Mouse (Mus musculus) kidney, postnatal 14 days (tissue): ENCODE measurements around the gene Olfr103.

Experiments
- DNase-seq: peaks from one replicate; pipeline ENCODE4 v3.0.0; 2022; ENCODE audit warnings: mixed read lengths

Olfr103 gene

GRCm38 (mm10) chr17:37339598-37339997, at the start of gene Olfr103:
Gene Olfr103, minus strand, starts transcription at chr17:37339698.
- no peak for DNase-seq

- DNase-seq: no peak
Measured at GRCm38 (mm10) chr17:37378733-37379132, 39.2 kb upstream of the Olfr103 start, which contains the start of gene Olfr105-ps. Gene Olfr105-ps, plus strand, starts transcription at chr17:37379033.

- DNase-seq: no peak
Measured at GRCm38 (mm10) chr17:37359282-37359681, 19.8 kb upstream of the Olfr103 start, which contains the start of gene Olfr104-ps. Gene Olfr104-ps, plus strand, starts transcription at chr17:37359582.

- no peak for DNase-seq
Measured at GRCm38 (mm10) chr17:37316954-37317353, 22.5 kb downstream of the Olfr103 start, which contains the start of gene Olfr102. Gene Olfr102, minus strand, starts transcription at chr17:37317054.

GRCm38 (mm10) chr17:37310146-37310699, 29.3 kb downstream of the Olfr103 start:
- no peak for DNase-seq

- DNase-seq: no peak
Measured at GRCm38 (mm10) chr17:37308483-37308882, 31.0 kb downstream of the Olfr103 start.

- DNase-seq: no peak
Measured at GRCm38 (mm10) chr17:37304213-37304612, 35.3 kb downstream of the Olfr103 start, which contains the start of gene Olfr101. Gene Olfr101, minus strand, starts transcription at chr17:37304313.
